Mouse (Mus musculus) forebrain, embryonic 14.5 days (tissue): ENCODE results near the gene Maml3. TPM values are rescaled to one million over a fixed set of nuclear protein-coding genes. Genes with fewer than 3 reads are reported as not detected.
A peak's percentile ranks its signal among the peaks of the same experiment; 100 is the strongest.

Experiments
- ATAC-seq: fragments of 200-750 bp; cut with Nextera tagmentation; 2 replicates; pipeline ENCODE4 v1.8.0; 2017; ENCODE audit warnings: mild to moderate bottlenecking, moderate library complexity
- DNase-seq: peaks from one replicate; pipeline ENCODE4 v3.0.0-alpha.2; 2015; ENCODE audit warnings: low spot score
- H3K27ac ChIP-seq: fragments of 300-500 bp; sonication (generic); 2 replicates; pipeline ENCODE4 v1.5.1; 2014; ENCODE audit warnings: low read depth, mild to moderate bottlenecking, control low read depth, low read length, moderate library complexity
- H3K27me3 ChIP-seq: fragments of 300-500 bp; sonication (generic); replicated peaks from 2 replicates; pipeline ENCODE4 v1.6.1; 2014; ENCODE audit warnings: low read length, control low read depth, mixed read lengths; ENCODE audit not compliant: control insufficient read depth, insufficient read depth
- H3K36me3 ChIP-seq: fragments of 300-500 bp; sonication (generic); 2 replicates; pipeline ENCODE4 v1.6.1; 2014; ENCODE audit warnings: low read length, control low read depth; ENCODE audit not compliant: control insufficient read depth, insufficient read depth
- H3K4me1 ChIP-seq: fragments of 300-500 bp; sonication (generic); 2 replicates; pipeline ENCODE4 v1.6.1; 2014; ENCODE audit warnings: antibody characterized with exemption, low read length, control low read depth; ENCODE audit not compliant: control insufficient read depth, insufficient read depth
- H3K4me2 ChIP-seq: fragments of 300-500 bp; sonication (generic); 2 replicates; pipeline ENCODE4 v1.6.1; 2014; ENCODE audit warnings: mild to moderate bottlenecking, control low read depth, low read length
- H3K4me3 ChIP-seq: fragments of 300-500 bp; sonication (generic); 2 replicates; pipeline ENCODE4 v1.5.1; 2014; ENCODE audit warnings: low read depth, low read length, control low read depth
- H3K9ac ChIP-seq: fragments of 300-500 bp; sonication (generic); 2 replicates; pipeline ENCODE4 v1.6.1; 2014; ENCODE audit warnings: mild to moderate bottlenecking, low read length, control low read depth, moderate library complexity
- H3K9me3 ChIP-seq: fragments of 300-500 bp; sonication (generic); replicated peaks from 2 replicates; pipeline ENCODE4 v1.6.1; 2016; ENCODE audit warnings: low read length, control low read depth, mixed read lengths; ENCODE audit not compliant: control insufficient read depth
- WGBS: fragments of 180-500 bp; shearing (Covaris S2); extraction: QIAGEN DNeasy Blood & Tissue Kit; methylation state at CpG from one replicate; pipeline ENCODE4 v1.1.7; 2014; 5-methylcytosine and 5-hydroxymethylcytosine counted together
- polyA plus RNA-seq: library from polyadenylated mRNA; unstranded; fragments of >200 nt; fragmentation: Nextera tagmentation; extraction: Ambion mirVana; gene quantifications from 2 replicates; pipeline ENCODE4 v1.2.1, GENCODE M21; 2014

Maml3 gene
- polyA plus RNA-seq, 1 experiment from 2014 or later: 4.2 TPM

GRCm38 (mm10) chr3:52062389-52063260, 42.3 kb downstream of the Maml3 start:
- no peak overlapping the region for H3K9ac ChIP-seq
- no peak overlapping the region for H3K4me3 ChIP-seq
- ATAC-seq (peak; percentile 60; the same call in 1 of the 2 replicates), DNase-seq (no peak)
- WGBS: 60% methylated on average over 11 of the region's 11 CpGs
- H3K9me3 ChIP-seq: no peaks in the 10 kb centered on the region
- no peak overlapping the region for H3K4me2 ChIP-seq
- peak overlapping the region; percentile 46; the same call in 1 of the 2 replicates for H3K27ac ChIP-seq
- H3K27me3 ChIP-seq: no peaks in the 10 kb centered on the region
- peaks cover 17% of the 10 kb centered on the region; the same call in 1 of the 2 replicates for H3K4me1 ChIP-seq
- H3K36me3 ChIP-seq: no peaks in the 10 kb centered on the region

GRCm38 (mm10) chr3:52061472-52062388, 43.1 kb downstream of the Maml3 start:
- WGBS: 43% methylated on average over 8 of the region's 8 CpGs
- ATAC-seq (peak; percentile 80), DNase-seq (peak; percentile 74)
- H3K9ac ChIP-seq: no peak overlapping the region
- H3K27me3 ChIP-seq: no peaks in the 10 kb centered on the region
- H3K4me3 ChIP-seq: no peak overlapping the region
- H3K4me2 ChIP-seq: no peak overlapping the region
- peak overlapping the region; percentile 46; the same call in 1 of the 2 replicates for H3K27ac ChIP-seq
- no peaks in the 10 kb centered on the region for H3K36me3 ChIP-seq
- H3K9me3 ChIP-seq: no peaks in the 10 kb centered on the region
- H3K4me1 ChIP-seq: peaks cover 14% of the 10 kb centered on the region; the same call in 1 of the 2 replicates

- no peak for ATAC-seq
- Histone ChIP-seq H3K9ac (no peak overlapping the region), H3K4me1 (peaks cover 13% of the 10 kb centered on the region; the same call in 1 of the 2 replicates), H3K4me3 (no peak overlapping the region), H3K27me3 (no peaks in the 10 kb centered on the region), H3K36me3 (no peaks in the 10 kb centered on the region), H3K4me2 (no peak overlapping the region), H3K27ac (no peak overlapping the region), H3K9me3 (no peaks in the 10 kb centered on the region)
- WGBS: 98% methylated on average over 7 of the region's 7 CpGs
- no peak for DNase-seq
Measured at GRCm38 (mm10) chr3:52060886-52061285, 44.0 kb downstream of the Maml3 start.

GRCm38 (mm10) chr3:52051801-52052200, 53.1 kb downstream of the Maml3 start:
- no peak overlapping the region for H3K9ac ChIP-seq
- H3K4me3 ChIP-seq: no peak overlapping the region
- no peaks in the 10 kb centered on the region for H3K36me3 ChIP-seq
- peaks cover 8% of the 10 kb centered on the region for H3K4me1 ChIP-seq
- H3K27ac ChIP-seq: no peak overlapping the region
- H3K27me3 ChIP-seq: no peaks in the 10 kb centered on the region
- DNase-seq: no peak
- H3K4me2 ChIP-seq: no peak overlapping the region
- no peak for ATAC-seq
- H3K9me3 ChIP-seq: no peaks in the 10 kb centered on the region
- 69% methylated on average over 2 of the region's 2 CpGs for WGBS

- H3K36me3 ChIP-seq: no peaks in the 10 kb centered on the region
- no peak overlapping the region for H3K4me3 ChIP-seq
- H3K9me3 ChIP-seq: no peaks in the 10 kb centered on the region
- ATAC-seq (no peak), DNase-seq (no peak)
- H3K4me2 ChIP-seq: no peak overlapping the region
- H3K4me1 ChIP-seq: peaks cover 38% of the 10 kb centered on the region
- WGBS: 89% methylated on average over 14 of the region's 14 CpGs
- no peak overlapping the region for H3K27ac ChIP-seq
- H3K27me3 ChIP-seq: no peaks in the 10 kb centered on the region
- H3K9ac ChIP-seq: no peak overlapping the region
Measured at GRCm38 (mm10) chr3:52048082-52048481, 56.8 kb downstream of the Maml3 start.

GRCm38 (mm10) chr3:52047537-52047936, 57.3 kb downstream of the Maml3 start:
- DNase-seq (no peak), ATAC-seq (no peak)
- Histone ChIP-seq H3K4me1 (peaks cover 38% of the 10 kb centered on the region), H3K4me3 (no peak overlapping the region), H3K27ac (peak overlapping the region; percentile 76), H3K9ac (peak overlapping the region; percentile 52; the same call in 1 of the 2 replicates), H3K27me3 (no peaks in the 10 kb centered on the region), H3K9me3 (no peaks in the 10 kb centered on the region), H3K36me3 (no peaks in the 10 kb centered on the region), H3K4me2 (peak overlapping the region; percentile 56; the same call in 1 of the 2 replicates)
- WGBS: 78% methylated on average over 8 of the region's 8 CpGs

- Histone ChIP-seq H3K4me3 (peak overlapping the region; percentile 25), H3K36me3 (no peaks in the 10 kb centered on the region), H3K9me3 (no peaks in the 10 kb centered on the region), H3K9ac (peak overlapping the region; percentile 52; the same call in 1 of the 2 replicates), H3K4me1 (peaks cover 38% of the 10 kb centered on the region), H3K4me2 (peak overlapping the region; percentile 56), H3K27ac (peak overlapping the region; percentile 76), H3K27me3 (no peaks in the 10 kb centered on the region)
- WGBS: under 1% methylated on average over 13 of the region's 13 CpGs
- peak; percentile 85 for ATAC-seq
- DNase-seq: peak; percentile 97
Measured at GRCm38 (mm10) chr3:52046895-52047372, 57.9 kb downstream of the Maml3 start.

GRCm38 (mm10) chr3:52046027-52046700, 58.7 kb downstream of the Maml3 start:
- under 1% methylated on average over 20 of the region's 20 CpGs for WGBS
- DNase-seq (peak; percentile 91), ATAC-seq (peak; percentile 83)
- H3K4me2 ChIP-seq: peak overlapping the region; percentile 56
- H3K4me3 ChIP-seq: peak overlapping the region; percentile 25
- no peaks in the 10 kb centered on the region for H3K36me3 ChIP-seq
- peak overlapping the region; percentile 76 for H3K27ac ChIP-seq
- H3K4me1 ChIP-seq: peaks cover 38% of the 10 kb centered on the region
- no peaks in the 10 kb centered on the region for H3K9me3 ChIP-seq
- H3K9ac ChIP-seq: peak overlapping the region; percentile 52
- no peaks in the 10 kb centered on the region for H3K27me3 ChIP-seq
